Mouse (Mus musculus): Measurements from ENCODE around the gene Ddx3x.

The Ddx3x gene

GRCm38 (mm10) chrX:13278996-13279395 is 1.8 kb upstream of the Ddx3x start:
- intact Hi-C loops (cut with DNase I), result loop anchor here (5.0 kb wide), 1 partner anchor 37 kb away; no protein-coding TSS in a partner anchor

- intact Hi-C loops (cut with DNase I), result loop anchor here (5.0 to 10.0 kb wide), 2 partner anchors 75 to 182 kb away; no protein-coding TSS in a partner anchor
Measured at GRCm38 (mm10) chrX:13280037-13280408, 747 bp upstream of the Ddx3x start.

GRCm38 (mm10) chrX:13281329-13282088 is 739 bp downstream of the Ddx3x start:
- intact Hi-C loops (cut with DNase I), result loop anchor here (5.0 to 10.0 kb wide), 2 partner anchors 73 to 181 kb away; no protein-coding TSS in a partner anchor

- intact Hi-C loops (cut with DNase I), result loop anchor here (5.0 to 10.0 kb wide), 2 partner anchors 73 to 180 kb away; no protein-coding TSS in a partner anchor
Measured at GRCm38 (mm10) chrX:13282089-13282850, 1.5 kb downstream of the Ddx3x start.

DNA sequence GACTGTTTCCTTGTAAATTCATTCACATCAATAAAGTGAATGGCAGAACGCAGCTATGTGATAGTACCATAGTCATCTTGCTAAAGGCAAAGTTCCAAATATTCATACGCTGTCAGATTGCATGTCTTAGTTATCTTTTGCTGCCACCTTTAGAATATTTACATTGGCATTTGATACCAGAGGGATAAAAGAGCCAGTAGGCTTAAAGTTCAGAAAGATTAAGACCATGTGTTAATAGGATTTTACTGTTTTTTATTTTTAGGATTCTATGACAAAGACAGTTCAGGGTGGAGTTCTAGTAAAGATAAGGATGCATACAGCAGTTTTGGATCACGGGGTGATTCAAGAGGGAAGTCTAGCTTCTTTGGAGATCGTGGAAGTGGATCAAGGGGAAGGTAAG is 5.0 kb downstream of the Ddx3x start:
- intact Hi-C loops (cut with DNase I), result loop anchor here (10.0 kb wide), 1 partner anchor 69 kb away; no protein-coding TSS in a partner anchor

GRCm38 (mm10) chrX:13294505-13295228 is 13.9 kb downstream of the Ddx3x start:
- intact Hi-C loops (cut with DNase I), result loop anchor here (5.0 kb wide), 1 partner anchor 168 kb away; no protein-coding TSS in a partner anchor

DNA sequence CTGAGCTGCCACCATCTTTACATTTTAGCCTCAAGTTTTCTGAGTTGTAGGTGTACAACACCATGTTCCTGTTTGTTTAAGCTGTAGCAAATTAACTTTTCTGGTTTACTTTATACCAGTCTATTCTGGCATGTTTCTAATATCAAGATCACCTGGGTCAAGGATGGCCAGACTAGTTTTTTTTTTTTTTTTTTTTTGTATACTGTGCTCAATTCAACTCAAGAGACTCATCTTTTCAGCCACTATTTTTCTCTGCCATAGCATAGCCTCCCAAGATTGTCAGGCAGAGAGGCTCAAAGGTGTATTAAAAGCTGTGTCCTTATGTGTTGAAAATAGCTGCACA is 14.4 kb downstream of the Ddx3x start:
- intact Hi-C loops (cut with DNase I), result loop anchor here (5.0 kb wide), 1 partner anchor 167 kb away; no protein-coding TSS in a partner anchor

DNA sequence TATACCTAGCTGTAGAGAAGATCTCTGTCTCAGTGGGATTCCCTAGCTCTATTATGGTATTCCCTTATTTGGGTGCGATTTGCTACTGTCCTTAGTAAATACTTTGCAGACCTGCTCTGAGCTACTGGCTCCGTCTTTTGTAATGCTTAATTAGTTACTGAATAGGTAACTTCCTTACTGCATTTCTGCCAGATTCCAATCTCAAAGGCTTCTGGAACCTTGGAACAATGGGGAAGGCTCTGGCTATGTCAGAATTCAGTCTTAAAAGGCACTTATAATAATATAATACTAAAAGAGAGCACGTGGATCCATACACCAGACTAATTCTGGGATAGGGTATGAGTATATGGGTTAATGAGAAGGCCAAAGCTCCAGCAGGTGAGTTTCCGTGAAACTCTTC is 15.5 kb downstream of the Ddx3x start:
- intact Hi-C loops (cut with DNase I), result loop anchor here (5.0 kb wide), 1 partner anchor 166 kb away; no protein-coding TSS in a partner anchor

- intact Hi-C loops (cut with DNase I), result no loop called here
Measured at GRCm38 (mm10) chrX:13306190-13306589, 25.4 kb downstream of the Ddx3x start.

GRCm38 (mm10) chrX:13311396-13311795 is 30.6 kb downstream of the Ddx3x start:
- intact Hi-C loops (cut with DNase I), result no loop called here

DNA sequence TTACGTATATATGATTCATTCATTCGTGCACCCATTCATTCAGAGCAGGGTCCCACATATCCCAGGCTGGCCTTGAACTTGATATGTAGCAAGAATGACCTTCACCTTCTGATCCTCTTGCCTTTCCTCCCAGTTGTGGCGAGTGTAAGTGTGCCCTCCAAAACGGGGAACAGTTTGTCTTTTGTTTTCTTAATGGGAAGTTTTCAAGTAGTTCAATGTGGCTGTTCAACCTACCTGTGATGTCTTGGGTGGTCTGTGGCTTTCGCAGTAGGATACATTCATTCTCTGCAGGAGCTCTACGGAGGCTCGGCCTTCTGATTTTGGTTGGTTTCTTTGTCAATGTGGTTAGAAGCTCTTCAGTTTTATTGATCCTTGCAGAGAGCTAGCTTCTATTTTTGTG is 48.8 kb downstream of the Ddx3x start:
- intact Hi-C loops (cut with DNase I), result no loop called here

All from adrenal gland (tissue).